Mouse (Mus musculus) hindbrain, embryonic 16.5 days (tissue): Measurements from ENCODE around the gene Gsx1. TPM values are rescaled to one million over a fixed set of nuclear protein-coding genes. Genes with fewer than 3 reads are reported as not detected.

ENCODE experiments used
- polyA plus RNA-seq: library from polyadenylated mRNA; unstranded; fragments of >200 nt; fragmentation: Nextera tagmentation; extraction: Ambion mirVana; gene quantifications from 2 replicates; pipeline ENCODE4 v1.2.1, GENCODE M21; 2015

Gene Gsx1
- polyA plus RNA-seq, 1 experiment from 2014 or later: 3.2 TPM

Other genes starting within 250 kb of the Gsx1 start
- gene Gtf3a, start 240.0 kb upstream of the Gsx1 start, polyA plus RNA-seq: 105 and 109 TPM in 2 replicates
- 24.8 and 29.2 TPM in 2 replicates for gene Mtif3, start 224.9 kb upstream of the Gsx1 start, polyA plus RNA-seq
- gene Lnx2, start 112.1 kb upstream of the Gsx1 start, polyA plus RNA-seq: 4.5 and 6.2 TPM in 2 replicates
- gene Polr1d, start 111.6 kb upstream of the Gsx1 start, polyA plus RNA-seq: 96.0 and 105 TPM in 2 replicates
- gene Pdx1, start 81.3 kb downstream of the Gsx1 start, polyA plus RNA-seq: not detected in 2 replicates
- gene Cdx2, start 118.6 kb downstream of the Gsx1 start, polyA plus RNA-seq: not detected in 2 replicates
- not detected in 2 replicates for gene Urad, start 133.7 kb downstream of the Gsx1 start, polyA plus RNA-seq
- 1.8 and 2.3 TPM in 2 replicates for gene Flt3, start 211.8 kb downstream of the Gsx1 start, polyA plus RNA-seq
- gene Pan3, start 241.5 kb downstream of the Gsx1 start, polyA plus RNA-seq: 36.4 and 52.7 TPM in 2 replicates